Mouse (Mus musculus): ENCODE data around the gene Cygb. TPM values are rescaled to one million over a fixed set of nuclear protein-coding genes. Genes with fewer than 3 reads are reported as not detected.

The Cygb gene
- total and polyA plus RNA-seq, 3 experiments, result not detected

DNA sequence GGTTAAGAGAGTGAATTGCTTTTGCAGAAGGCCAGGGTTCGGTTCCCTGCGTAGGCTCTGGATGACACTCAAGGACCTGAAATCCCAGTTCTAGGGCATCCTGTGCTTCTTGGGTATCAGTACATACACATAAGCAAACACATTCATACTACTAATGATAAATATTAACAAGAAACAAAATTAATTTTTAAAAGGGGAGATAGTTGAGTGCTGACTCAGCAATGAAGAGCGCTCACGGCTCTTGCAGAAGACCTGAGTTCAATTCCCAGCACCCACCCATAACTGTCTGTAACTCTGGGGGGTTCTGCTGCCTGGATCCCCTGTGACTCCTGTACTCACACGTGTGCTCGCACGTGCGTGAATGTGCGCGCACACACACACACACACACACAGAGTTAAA is 35.5 kb upstream of the Cygb start:
- H3K9me3 ChIP-seq (replicated peaks; ENCODE audit: low read length), result no peaks in the 10 kb centered on the region
- TF ChIP-seq MAFK (IDR thresholded peaks at IDR 0.05; ENCODE audit: insufficient replicate concordance, low read length) (peak; percentile 85), BHLHE40 (IDR thresholded peaks at IDR 0.05; ENCODE audit: low read depth, low read length) (no peak)
- in situ Hi-C loops (cut with MboI; ENCODE audit: low pct_ligation_motif_present, low pct_unique_long_range_greater_than_20kb, low sequenced_read_pairs), result loop anchor here (10.0 kb wide), 1 partner anchor 115 kb away; no protein-coding TSS in a partner anchor
- H3K4me3 ChIP-seq (replicated peaks in 1 of 3; ENCODE audit: low read depth in 2 of 3, low read length in 2 of 3, poor library complexity in 1 of 3), result no peak overlapping the region
- H3K36me3 ChIP-seq (replicated peaks in 1 of 2; ENCODE audit: control insufficient read depth in 1 of 2, insufficient read depth in 1 of 2, low read length in 1 of 2), result peaks cover 0 to 19% of the 10 kb centered on the region in 2 experiments
- H3K4me1 ChIP-seq (ENCODE audit: control insufficient read depth in 1 of 2, insufficient read depth in 2 of 2), result peaks cover 2 to 13% of the 10 kb centered on the region in 2 experiments; a peak in 2 of 4 replicates
- no peaks in the 10 kb centered on the region for H3K79me2 ChIP-seq (replicated peaks; ENCODE audit: control insufficient read depth, extremely low read depth, insufficient read depth, poor library complexity, severe bottlenecking)
- dilution Hi-C loops (cut with MboI; ENCODE audit: extremely low pct_ligation_motif_present, extremely low pct_unique_long_range_greater_than_20kb, low sequenced_read_pairs), result no loop called here
- no peak overlapping the region for H3K9ac ChIP-seq (ENCODE audit: insufficient read depth, low read depth)
- H3K27ac ChIP-seq (ENCODE audit: insufficient read depth, low read depth), result no peak overlapping the region
- H3K27me3 ChIP-seq (replicated peaks), result no peaks in the 10 kb centered on the region
- no peak for DNase-seq (ENCODE audit: extremely low read depth)
- no peak overlapping the region for H3K4me2 ChIP-seq (ENCODE audit: insufficient read depth, low read depth, poor library complexity, severe bottlenecking)

DNA sequence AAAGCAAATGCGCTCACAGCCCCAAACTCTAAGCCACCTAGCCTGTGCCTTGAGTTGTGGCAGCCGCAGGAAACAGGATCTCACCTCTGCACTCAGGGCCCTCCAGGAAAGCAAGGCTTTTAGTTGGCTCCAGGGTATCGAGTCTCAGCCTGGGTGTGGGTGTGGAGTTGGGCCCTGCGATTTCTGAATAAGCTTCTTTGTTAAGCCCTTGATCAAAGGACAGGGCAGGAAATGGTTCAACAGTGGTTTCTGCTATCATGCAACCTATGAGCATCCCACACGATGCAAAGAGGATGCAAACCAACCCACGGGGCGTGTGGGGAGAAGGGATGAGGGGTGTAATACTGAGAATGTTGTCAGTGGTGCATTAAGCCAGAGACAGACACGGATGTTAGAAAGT is 33.8 kb upstream of the Cygb start:
- Histone ChIP-seq H3K27me3 (replicated peaks) (no peaks in the 10 kb centered on the region), H3K36me3 (replicated peaks in 1 of 2; ENCODE audit: control insufficient read depth in 1 of 2, insufficient read depth in 1 of 2, low read length in 1 of 2) (peaks cover 1 to 35% of the 10 kb centered on the region in 2 experiments), H3K27ac (ENCODE audit: insufficient read depth, low read depth) (no peak overlapping the region), H3K9ac (ENCODE audit: insufficient read depth, low read depth) (no peak overlapping the region), H3K9me3 (replicated peaks; ENCODE audit: low read length) (no peaks in the 10 kb centered on the region), H3K4me3 (replicated peaks in 1 of 3; ENCODE audit: low read depth in 2 of 3, low read length in 2 of 3, poor library complexity in 1 of 3) (no peak overlapping the region), H3K4me2 (ENCODE audit: insufficient read depth, low read depth, poor library complexity, severe bottlenecking) (no peak overlapping the region), H3K79me2 (replicated peaks; ENCODE audit: control insufficient read depth, extremely low read depth, insufficient read depth, poor library complexity, severe bottlenecking) (no peaks in the 10 kb centered on the region), H3K4me1 (ENCODE audit: control insufficient read depth in 1 of 2, insufficient read depth in 2 of 2) (peaks cover 2 to 13% of the 10 kb centered on the region in 2 experiments; a peak in 2 of 4 replicates)
- in situ Hi-C loops (cut with MboI; ENCODE audit: low pct_ligation_motif_present, low pct_unique_long_range_greater_than_20kb, low sequenced_read_pairs), result loop anchor here (10.0 kb wide), 1 partner anchor 117 kb away; no protein-coding TSS in a partner anchor
- dilution Hi-C loops (cut with MboI; ENCODE audit: extremely low pct_ligation_motif_present, extremely low pct_unique_long_range_greater_than_20kb, low sequenced_read_pairs), result no loop called here
- DNase-seq (ENCODE audit: extremely low read depth), result no peak
- TF ChIP-seq MAFK (IDR thresholded peaks at IDR 0.05; ENCODE audit: insufficient replicate concordance, low read length), result 0 out of 2 replicates have a peak, but pooled peaks have one; percentile 12
- no peak for TF ChIP-seq ZC3H11A (IDR thresholded peaks at IDR 0.05; ENCODE audit: low read depth, low read length)

- TF ChIP-seq MAFK (IDR thresholded peaks at IDR 0.05; ENCODE audit: insufficient replicate concordance, low read length) (no peak), USF2 (conservative IDR thresholded peaks at IDR 0.05; ENCODE audit: low read depth, low read length) (no peak), MAZ (IDR thresholded peaks at IDR 0.05; ENCODE audit: low read depth, low read length) (no peak), GABPA (IDR thresholded peaks at IDR 0.05; ENCODE audit: insufficient replicate concordance, low read depth, low read length) (no peak), ZMIZ1 (IDR thresholded peaks at IDR 0.05; ENCODE audit: low read depth, low read length) (no peak)
- Histone ChIP-seq H3K9me3 (replicated peaks; ENCODE audit: low read length) (no peaks in the 10 kb centered on the region), H3K27ac (ENCODE audit: insufficient read depth, low read depth) (no peak overlapping the region), H3K9ac (ENCODE audit: insufficient read depth, low read depth) (no peak overlapping the region), H3K36me3 (replicated peaks in 1 of 2; ENCODE audit: control insufficient read depth in 1 of 2, insufficient read depth in 1 of 2, low read length in 1 of 2) (peaks cover 17 to 55% of the 10 kb centered on the region in 2 experiments), H3K79me2 (replicated peaks; ENCODE audit: control insufficient read depth, extremely low read depth, insufficient read depth, poor library complexity, severe bottlenecking) (no peaks in the 10 kb centered on the region), H3K4me2 (ENCODE audit: insufficient read depth, low read depth, poor library complexity, severe bottlenecking) (no peak overlapping the region), H3K4me3 (replicated peaks in 1 of 3; ENCODE audit: low read depth in 2 of 3, low read length in 2 of 3, poor library complexity in 1 of 3) (no peak overlapping the region), H3K27me3 (replicated peaks) (no peaks in the 10 kb centered on the region), H3K4me1 (ENCODE audit: control insufficient read depth in 1 of 2, insufficient read depth in 2 of 2) (peaks cover 2 to 13% of the 10 kb centered on the region in 2 experiments; a peak in 2 of 4 replicates)
- dilution Hi-C loops (cut with MboI; ENCODE audit: extremely low pct_ligation_motif_present, extremely low pct_unique_long_range_greater_than_20kb, low sequenced_read_pairs) (no loop called here), in situ Hi-C loops (cut with MboI; ENCODE audit: low pct_ligation_motif_present, low pct_unique_long_range_greater_than_20kb, low sequenced_read_pairs) (loop anchor here (10.0 kb wide), 1 partner anchor 119 kb away; no protein-coding TSS in a partner anchor)
- DNase-seq (ENCODE audit: extremely low read depth), result no peak
These were observed 31.6 kb upstream of the Cygb start for GRCm38 (mm10) chr11:116685729-116686128.
